Mouse (Mus musculus): Measurements from ENCODE around the gene Gm20721. TPM values are rescaled to one million over a fixed set of nuclear protein-coding genes. Genes with fewer than 3 reads are reported as not detected.
"Not testable (repeated sequence)": the region's sequence is repeated elsewhere in the genome, so short reads cannot be mapped to it uniquely, and the experiment has no call there.

Gene Gm20721
- total RNA-seq, 2 experiments from 2014 or later = 2.6 to 2.8 TPM

DNA sequence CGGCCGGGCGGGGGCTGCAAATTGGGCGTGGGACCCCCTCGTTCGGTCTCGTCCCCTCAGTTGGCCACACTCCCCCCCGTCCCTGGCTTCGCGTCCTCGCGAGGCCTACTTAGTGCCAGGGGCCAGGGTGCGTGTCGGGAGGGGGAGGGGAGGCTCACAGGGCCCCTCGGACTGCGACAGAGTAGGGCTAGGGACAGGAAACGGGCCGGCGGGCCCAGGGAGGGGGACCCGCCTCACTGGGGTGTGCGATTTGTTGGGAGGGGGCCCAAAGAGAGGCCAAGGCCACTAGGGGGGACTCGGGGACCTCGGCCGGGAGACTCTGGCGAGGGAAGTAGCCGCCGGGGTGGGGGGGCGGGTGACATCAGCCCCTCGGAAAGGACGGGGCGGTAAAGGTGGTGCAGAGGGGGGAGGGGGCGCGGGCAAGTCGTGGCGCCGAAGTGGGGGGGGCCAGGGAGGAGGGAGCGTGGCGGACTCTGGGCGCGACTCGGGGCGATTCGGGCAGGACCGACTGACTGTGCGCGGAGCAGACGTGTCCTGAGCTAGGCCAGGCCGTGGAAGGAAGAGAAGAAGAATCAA lies 15.8 kb downstream of the Gm20721 start:
- peak in 1 of 2 experiments; percentile 54 for DNase-seq (ENCODE audit: low spot score in 2 of 2)

- peak; percentile 79 to 83 for DNase-seq (ENCODE audit: low spot score in 2 of 2)
Observed at GRCm38 (mm10) chr2:174329663-174330615, 16.6 kb downstream of the Gm20721 start.

GRCm38 (mm10) chr2:174328926-174329662 lies 17.4 kb downstream of the Gm20721 start:
- no peak for DNase-seq (ENCODE audit: low spot score in 2 of 2)

GRCm38 (mm10) chr2:174328358-174328905 lies 18.1 kb downstream of the Gm20721 start:
- no peak for DNase-seq (ENCODE audit: low spot score in 2 of 2)

GRCm38 (mm10) chr2:174327295-174327981 lies 19.1 kb downstream of the Gm20721 start:
- DNase-seq (ENCODE audit: low spot score in 2 of 2) = peak; percentile 81 to 83

GRCm38 (mm10) chr2:174326481-174326880 lies 20.0 kb downstream of the Gm20721 start:
- DNase-seq (ENCODE audit: low spot score in 2 of 2) = no peak

- DNase-seq (ENCODE audit: low spot score in 2 of 2) = no peak
Observed at GRCm38 (mm10) chr2:174325989-174326388, 20.5 kb downstream of the Gm20721 start.

DNA sequence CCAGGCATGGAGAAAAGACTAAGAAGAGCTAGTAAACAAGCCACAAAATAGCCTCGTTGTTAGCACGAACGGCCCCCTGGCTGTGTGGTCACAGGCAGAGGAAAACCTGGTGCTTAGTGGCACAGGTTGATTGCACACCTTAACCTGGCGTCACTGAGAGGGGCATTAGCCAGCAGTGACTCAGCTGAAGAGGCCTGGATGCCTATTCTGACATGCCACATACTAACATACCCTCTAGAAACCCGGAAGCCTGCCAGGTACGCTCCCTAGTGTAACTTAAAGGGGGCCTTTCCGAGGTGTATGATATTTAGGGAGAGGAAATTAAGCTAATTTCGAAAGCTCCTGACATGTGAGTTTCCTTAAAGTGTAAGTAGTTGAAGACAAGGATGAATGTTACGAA lies 29.9 kb downstream of the Gm20721 start:
- DNase-seq (ENCODE audit: low spot score in 2 of 2) = no peak

GRCm38 (mm10) chr2:174315445-174315844 lies 31.1 kb downstream of the Gm20721 start:
- DNase-seq (ENCODE audit: low spot score in 2 of 2) = not testable (repeated sequence)

GRCm38 (mm10) chr2:174312661-174313060 lies 33.9 kb downstream of the Gm20721 start:
- DNase-seq (ENCODE audit: low spot score in 2 of 2) = no peak

DNA sequence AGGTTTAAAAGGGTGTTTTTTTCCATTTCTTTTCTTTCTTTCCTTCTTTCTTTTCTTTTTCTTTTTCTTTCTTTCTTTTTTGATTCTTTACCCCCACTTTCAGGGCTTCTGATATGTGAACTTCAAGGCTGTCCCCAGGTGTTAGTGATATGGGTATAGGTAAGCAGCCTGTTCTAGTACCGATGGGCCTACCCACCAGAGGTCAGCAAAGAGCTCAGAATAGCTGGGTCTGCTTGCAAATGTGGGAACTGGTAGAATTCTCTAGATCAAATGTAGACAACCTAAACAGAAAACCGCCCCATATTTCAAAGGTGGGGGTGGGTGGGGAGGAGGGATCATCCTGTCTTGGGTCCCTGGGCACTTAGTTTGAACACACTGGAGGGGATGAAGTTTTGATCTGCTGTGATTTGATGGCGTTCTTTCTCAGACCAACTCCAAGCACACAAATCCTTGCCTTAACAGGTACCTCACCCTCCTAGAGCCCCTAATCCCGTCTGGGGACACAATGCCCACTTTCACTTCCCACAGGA lies 34.3 kb downstream of the Gm20721 start:
- peak; percentile 78 to 89 for DNase-seq (ENCODE audit: low spot score in 2 of 2)

- DNase-seq (ENCODE audit: low spot score in 2 of 2) = no peak
Observed at GRCm38 (mm10) chr2:174311613-174312012, 34.9 kb downstream of the Gm20721 start.

DNA sequence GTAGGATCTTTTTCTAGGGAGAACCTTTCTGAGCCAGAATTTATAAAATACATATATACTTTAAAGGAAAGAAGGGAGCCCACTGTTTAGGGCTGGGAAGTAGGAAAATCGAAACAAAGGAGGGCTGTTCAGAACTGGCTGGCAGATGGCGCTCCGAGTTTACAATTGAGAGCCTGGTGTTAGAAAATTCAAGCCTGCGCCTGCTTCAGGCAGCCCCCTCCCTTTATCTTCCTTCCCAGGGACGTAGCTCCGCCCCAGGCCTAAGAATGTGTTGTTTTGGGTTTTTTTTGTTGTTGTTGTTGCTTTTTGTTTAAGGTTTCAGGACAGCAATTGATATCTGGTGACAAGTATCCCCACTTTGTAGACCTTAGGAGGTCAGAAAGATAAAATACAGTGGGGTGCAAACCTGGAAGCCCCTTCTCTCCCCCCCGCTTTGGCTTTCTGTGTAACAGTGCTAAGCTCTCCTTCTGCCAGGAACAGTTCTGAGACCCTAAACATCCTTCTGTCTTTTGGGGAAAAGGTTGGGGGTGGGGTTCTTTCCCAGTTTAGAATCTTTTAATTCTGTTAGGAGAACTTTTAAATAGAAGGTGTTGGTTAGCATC lies 35.5 kb downstream of the Gm20721 start:
- peak; percentile 58 to 74 for DNase-seq (ENCODE audit: low spot score in 2 of 2)

DNA sequence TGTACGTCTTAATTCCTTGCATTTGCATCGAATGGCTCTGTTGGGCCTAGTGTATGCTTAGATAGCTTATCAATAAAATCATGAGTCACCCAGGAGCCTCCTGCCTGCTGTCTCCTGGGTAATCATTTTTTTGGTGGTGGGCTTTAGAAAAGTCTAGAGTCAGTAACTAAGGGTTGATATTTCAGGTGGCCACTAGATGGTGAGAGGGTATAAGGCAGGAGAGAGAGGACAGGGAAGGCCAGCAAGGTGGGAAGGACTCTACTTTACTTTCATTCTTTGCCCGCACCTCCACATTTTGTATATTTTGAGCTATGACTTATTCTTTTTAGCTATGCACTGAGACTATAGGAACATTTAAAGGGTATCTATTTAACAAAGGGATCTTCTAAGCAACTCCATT lies 38.6 kb downstream of the Gm20721 start:
- DNase-seq (ENCODE audit: low spot score in 2 of 2) = no peak

GRCm38 (mm10) chr2:174305646-174306045 lies 40.9 kb downstream of the Gm20721 start:
- DNase-seq (ENCODE audit: low spot score in 2 of 2) = no peak

- DNase-seq (ENCODE audit: low spot score in 2 of 2) = no peak
Observed at GRCm38 (mm10) chr2:174302526-174302925, 44.0 kb downstream of the Gm20721 start.

GRCm38 (mm10) chr2:174300666-174301065 lies 45.8 kb downstream of the Gm20721 start:
- DNase-seq (ENCODE audit: low spot score in 2 of 2) = no peak

DNA sequence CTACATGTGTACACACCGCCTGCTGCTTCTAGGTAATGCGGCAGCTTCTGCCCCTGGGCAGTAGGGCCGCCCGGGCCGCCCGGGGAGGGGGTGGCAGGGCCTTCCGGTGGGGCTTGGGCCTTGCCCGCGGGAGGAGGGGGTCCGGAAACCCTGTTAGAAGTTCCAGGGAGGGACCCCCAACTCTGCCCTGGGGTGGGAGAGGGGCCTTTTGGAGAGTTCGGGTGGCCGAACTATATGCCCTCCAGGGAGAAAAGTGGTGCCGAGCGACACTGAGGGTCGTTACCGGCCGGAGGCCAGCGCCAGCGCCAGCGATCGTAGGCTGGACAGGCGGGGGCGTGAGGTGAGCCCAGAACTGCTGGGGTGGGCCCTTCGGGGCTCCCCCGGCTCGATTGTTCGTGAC lies 46.3 kb downstream of the Gm20721 start:
- no peak for DNase-seq (ENCODE audit: low spot score in 2 of 2)

GRCm38 (mm10) chr2:174299771-174300160 lies 46.7 kb downstream of the Gm20721 start:
- DNase-seq (ENCODE audit: low spot score in 2 of 2) = no peak

All from layer of hippocampus, postnatal 14 days (tissue).